ENCODE assay signal across 25 mouse cellular contexts in genomic region chr16:72470037-72470673, GRCm38 (mm10).
DNase-seq lines count a peak whose midpoint lies in the region; ATAC-seq and TF ChIP-seq lines count a peak whose summit lies in the region.
"Had no signal": no experiment of that assay in that cellular context is flagged by ENCODE, and none has a peak within 500 bp of the region (broad histone marks: within the 10 kb centered on the region; RNA-seq: fewer than 3 reads in every experiment).

No protein-coding gene starts in this region.

- H3K4me3 ChIP-seq in hindbrain, embryonic 11.5 days (ENCODE audit: low read depth, low read length), result no peak overlapping the region
- no peak overlapping the region for H3K4me3 ChIP-seq in hindbrain, embryonic 10.5 days
- no peak overlapping the region for H3K4me3 ChIP-seq in G1E (ENCODE audit: low read depth, low read length)
- H3K4me3 ChIP-seq in hindbrain, embryonic 12.5 days, result no peak overlapping the region
- H3K4me3 ChIP-seq in midbrain, embryonic 15.5 days, result no peak overlapping the region
- H3K4me3 ChIP-seq: embryonic facial prominence, embryonic 15.5 days; heart, adult 2 months; hindbrain, embryonic 15.5 days; limb, embryonic 15.5 days; liver, embryonic 15.5 days; megakaryocyte, embryonic 14.5 days; myocyte had no signal

- intact Hi-C loops in heart, postnatal 25 days (cut with DNase I), result no loop called here

- no peak overlapping the region for H3K9ac ChIP-seq in hindbrain, embryonic 11.5 days (ENCODE audit: low read depth, low read length)
- H3K9ac ChIP-seq in hindbrain, embryonic 12.5 days, result no peak overlapping the region
- no peak overlapping the region for H3K9ac ChIP-seq in midbrain, embryonic 15.5 days
- H3K9ac ChIP-seq: embryonic facial prominence, embryonic 15.5 days; hindbrain, embryonic 15.5 days; limb, embryonic 15.5 days; liver, embryonic 15.5 days had no signal

- ATAC-seq in hindbrain, embryonic 11.5 days (ENCODE audit: low FRiP score), result peak; percentile 69
- 0 out of 2 replicates have a peak, but pooled peaks have one; percentile 15 for ATAC-seq in G1E (ENCODE audit: extremely low read depth, insufficient number of reproducible peaks, low FRiP score, poor library complexity, severe bottlenecking)
- ATAC-seq in hindbrain, embryonic 12.5 days (ENCODE audit: low FRiP score), result peak; percentile 83
- ATAC-seq in midbrain, embryonic 15.5 days (replicated peaks), result 0 out of 2 replicates have a peak, but pooled peaks have one; percentile 24
- ATAC-seq in erythroblast, adult 5-6 weeks (replicated peaks; ENCODE audit: low FRiP score, poor library complexity, severe bottlenecking), result no peak
- ATAC-seq: forebrain, embryonic 14.5 days had no signal

- no peak for TF ChIP-seq CTCF in G1E (IDR thresholded peaks at IDR 0.05; ENCODE audit: low read depth, low read length)

- peak overlapping the region; percentile 14; the same call in 1 of the 2 replicates for H3K27ac ChIP-seq in hindbrain, embryonic 11.5 days (ENCODE audit: low read depth, low read length)
- H3K27ac ChIP-seq in hindbrain, embryonic 10.5 days, result no peak overlapping the region
- peak overlapping the region; percentile 71 for H3K27ac ChIP-seq in hindbrain, embryonic 12.5 days
- H3K27ac ChIP-seq in midbrain, embryonic 15.5 days, result no peak overlapping the region
- H3K27ac ChIP-seq: embryonic facial prominence, embryonic 15.5 days; heart, adult 2 months; hindbrain, embryonic 15.5 days; limb, embryonic 15.5 days; liver, embryonic 15.5 days had no signal

- no peaks in the 10 kb centered on the region for H3K4me1 ChIP-seq in hindbrain, embryonic 11.5 days (replicated peaks; ENCODE audit: control insufficient read depth, insufficient read depth, low read length)
- peaks cover 5% of the 10 kb centered on the region for H3K4me1 ChIP-seq in hindbrain, embryonic 10.5 days (replicated peaks)
- H3K4me1 ChIP-seq in G1E (ENCODE audit: insufficient read depth, low read depth, low read length), result no peaks in the 10 kb centered on the region
- peaks cover 7% of the 10 kb centered on the region; the same call in 1 of the 2 replicates for H3K4me1 ChIP-seq in hindbrain, embryonic 12.5 days
- peaks cover 6% of the 10 kb centered on the region for H3K4me1 ChIP-seq in midbrain, embryonic 15.5 days
- H3K4me1 ChIP-seq: embryonic facial prominence, embryonic 15.5 days; limb, embryonic 15.5 days; liver, embryonic 15.5 days; megakaryocyte, embryonic 14.5 days had no signal

- H3K27me3 ChIP-seq in hindbrain, embryonic 11.5 days (ENCODE audit: control insufficient read depth, insufficient read depth, low read length), result no peaks in the 10 kb centered on the region
- H3K27me3 ChIP-seq in hindbrain, embryonic 10.5 days (ENCODE audit: insufficient read depth, poor library complexity, severe bottlenecking), result no peaks in the 10 kb centered on the region
- no peaks in the 10 kb centered on the region for H3K27me3 ChIP-seq in G1E (ENCODE audit: insufficient read depth, low read length)
- H3K27me3 ChIP-seq in hindbrain, embryonic 12.5 days, result no peaks in the 10 kb centered on the region
- H3K27me3 ChIP-seq in midbrain, embryonic 15.5 days (replicated peaks), result no peaks in the 10 kb centered on the region
- H3K27me3 ChIP-seq: CH12.LX; embryonic facial prominence, embryonic 15.5 days; hindbrain, embryonic 15.5 days; limb, embryonic 15.5 days; liver, embryonic 15.5 days; megakaryocyte, embryonic 14.5 days had no signal

- H3K4me2 ChIP-seq in hindbrain, embryonic 11.5 days (replicated peaks; ENCODE audit: low read depth, low read length), result no peak overlapping the region
- no peak overlapping the region for H3K4me2 ChIP-seq in hindbrain, embryonic 12.5 days (replicated peaks)
- no peak overlapping the region for H3K4me2 ChIP-seq in midbrain, embryonic 15.5 days
- H3K4me2 ChIP-seq: embryonic facial prominence, embryonic 15.5 days; hindbrain, embryonic 15.5 days; limb, embryonic 15.5 days; liver, embryonic 15.5 days had no signal

- no peaks in the 10 kb centered on the region for H3K36me3 ChIP-seq in hindbrain, embryonic 11.5 days (ENCODE audit: control insufficient read depth, insufficient read depth, low read length)
- no peaks in the 10 kb centered on the region for H3K36me3 ChIP-seq in hindbrain, embryonic 10.5 days
- H3K36me3 ChIP-seq in G1E (replicated peaks), result no peaks in the 10 kb centered on the region
- H3K36me3 ChIP-seq in hindbrain, embryonic 12.5 days, result no peaks in the 10 kb centered on the region
- H3K36me3 ChIP-seq in midbrain, embryonic 15.5 days (replicated peaks), result no peaks in the 10 kb centered on the region
- H3K36me3 ChIP-seq: embryonic facial prominence, embryonic 15.5 days; hindbrain, embryonic 15.5 days; limb, embryonic 15.5 days; liver, embryonic 15.5 days had no signal

- DNase-seq in hindbrain, embryonic 11.5 days (ENCODE audit: low spot score), result peak; percentile 32
- DNase-seq in hindbrain, embryonic 10.5 days (ENCODE audit: low spot score), result no peak
- no peak for DNase-seq in G1E (ENCODE audit: low spot score)
- no peak for DNase-seq in frontal cortex, adult 2 months (ENCODE audit: extremely low spot score in 1 of 2, low spot score in 1 of 2)
- no peak for DNase-seq in heart, postnatal 25 days (ENCODE audit: low spot score)
- DNase-seq: adrenal gland, postnatal 36 days; cerebellum, adult 18-20 months; gastrocnemius, postnatal 14 days; heart, adult 2 months; kidney, adult 2 months; kidney, postnatal 14 days; lung, postnatal 14 days; spleen, adult 18-20 months; thymus, postnatal 36 days had no signal

- WGBS in hindbrain, embryonic 11.5 days, result 47% methylated on average over 2 of the region's 2 CpGs
- WGBS in hindbrain, embryonic 10.5 days, result 54% methylated on average over 2 of the region's 2 CpGs
- 36% methylated on average over 2 of the region's 2 CpGs for WGBS in hindbrain, embryonic 12.5 days
- 26% methylated on average over 2 of the region's 2 CpGs for WGBS in midbrain, embryonic 15.5 days

- H3K9me3 ChIP-seq in hindbrain, embryonic 11.5 days (ENCODE audit: control insufficient read depth, low read length), result no peaks in the 10 kb centered on the region
- H3K9me3 ChIP-seq in hindbrain, embryonic 10.5 days, result no peaks in the 10 kb centered on the region
- 0 out of 2 replicates have a peak, but pooled peaks cover 5% of the 10 kb centered on the region for H3K9me3 ChIP-seq in G1E (replicated peaks)
- no peaks in the 10 kb centered on the region for H3K9me3 ChIP-seq in hindbrain, embryonic 12.5 days (replicated peaks)
- no peaks in the 10 kb centered on the region for H3K9me3 ChIP-seq in midbrain, embryonic 15.5 days
- H3K9me3 ChIP-seq: embryonic facial prominence, embryonic 15.5 days; hindbrain, embryonic 15.5 days; limb, embryonic 15.5 days; liver, embryonic 15.5 days; megakaryocyte, embryonic 14.5 days had no signal

Comparison
In these comparisons a context has a peak if more than half of its experiments do, and no peak if none do; other contexts are left out.
1. H3K27ac ChIP-seq: peak in hindbrain, embryonic 11.5 days (single experiment) and hindbrain, embryonic 12.5 days (single experiment); none in hindbrain, embryonic 10.5 days (single experiment) and midbrain, embryonic 15.5 days (single experiment).